ENCODE assay signal across 11 mouse cellular contexts in the genomic region with DNA sequence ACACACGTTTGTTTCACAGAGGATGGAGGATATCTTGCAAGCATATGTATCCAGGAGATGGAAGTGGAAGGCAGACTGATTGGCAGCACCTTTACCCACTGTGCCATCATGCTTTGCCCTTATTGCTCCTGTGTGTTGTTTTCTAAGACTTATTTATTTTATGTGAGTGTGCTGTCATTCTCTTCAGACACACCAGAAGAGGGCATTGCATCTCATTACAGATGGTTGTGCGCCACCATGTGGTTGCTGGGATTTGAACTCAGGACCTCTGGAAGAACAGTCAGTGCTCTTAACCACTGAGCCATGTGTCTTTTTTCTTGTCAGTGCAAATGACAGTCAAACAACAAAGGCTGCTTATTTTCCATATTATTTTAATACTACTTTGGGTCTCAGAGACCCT. TPM values are rescaled to one million over a fixed set of nuclear protein-coding genes. Genes with fewer than 3 reads are reported as not detected.
A peak's percentile ranks its signal among the peaks of the same experiment; 100 is the strongest.
DNase-seq lines count a peak whose midpoint lies in the region; ATAC-seq and TF ChIP-seq lines count a peak whose summit lies in the region.
"Had no signal": no experiment of that assay in that cellular context is flagged by ENCODE, and none has a peak within 500 bp of the region (broad histone marks: within the 10 kb centered on the region; RNA-seq: fewer than 3 reads in every experiment).

No protein-coding gene starts in this region.

- peaks cover 31% of the 10 kb centered on the region for H3K36me3 ChIP-seq in heart, postnatal 0 days (replicated peaks; ENCODE audit: control insufficient read depth, insufficient read depth, low read length)
- peaks cover 22% of the 10 kb centered on the region for H3K36me3 ChIP-seq in midbrain, postnatal 0 days (ENCODE audit: insufficient read depth, low read length)
- H3K36me3 ChIP-seq in midbrain, embryonic 15.5 days (replicated peaks) = peaks cover 16% of the 10 kb centered on the region
- H3K36me3 ChIP-seq in intestine, postnatal 0 days (ENCODE audit: control insufficient read depth, insufficient read depth) = peaks cover 25% of the 10 kb centered on the region
- H3K36me3 ChIP-seq in stomach, postnatal 0 days (ENCODE audit: control insufficient read depth, insufficient read depth, low read length) = peaks cover 15% of the 10 kb centered on the region; the same call in 1 of the 2 replicates

- no peak overlapping the region for H3K27ac ChIP-seq in heart, postnatal 0 days (ENCODE audit: low read depth)
- H3K27ac ChIP-seq in midbrain, postnatal 0 days (ENCODE audit: low read depth, low read length) = no peak overlapping the region
- H3K27ac ChIP-seq in midbrain, embryonic 15.5 days = no peak overlapping the region
- peak overlapping the region; percentile 92 for H3K27ac ChIP-seq in intestine, postnatal 0 days (ENCODE audit: low read depth, low read length)
- H3K27ac ChIP-seq in stomach, postnatal 0 days (replicated peaks) = no peak overlapping the region; the same call in 1 of the 2 replicates

- no peak for TF ChIP-seq EP300 in heart, postnatal 0 days (IDR thresholded peaks at IDR 0.05; ENCODE audit: low read depth)
- no peak for TF ChIP-seq EP300 in stomach, postnatal 0 days (optimal IDR thresholded peaks at IDR 0.05)

- H3K4me3 ChIP-seq in heart, postnatal 0 days (ENCODE audit: low read depth, low read length) = no peak overlapping the region
- no peak overlapping the region for H3K4me3 ChIP-seq in midbrain, postnatal 0 days (ENCODE audit: low read depth, low read length)
- no peak overlapping the region for H3K4me3 ChIP-seq in midbrain, embryonic 15.5 days
- peak overlapping the region; percentile 60; the same call in 1 of the 2 replicates for H3K4me3 ChIP-seq in intestine, postnatal 0 days (ENCODE audit: low read depth, low read length)
- H3K4me3 ChIP-seq in stomach, postnatal 0 days (ENCODE audit: low read depth, low read length) = no peak overlapping the region

- peak; percentile 3; the same call in 1 of the 2 replicates for TF ChIP-seq CTCF in heart, postnatal 0 days (IDR thresholded peaks at IDR 0.05; ENCODE audit: low read depth)
- TF ChIP-seq CTCF in midbrain, postnatal 0 days (IDR thresholded peaks at IDR 0.05) = peak; percentile 42
- TF ChIP-seq CTCF in intestine, postnatal 0 days (IDR thresholded peaks at IDR 0.05; ENCODE audit: low read depth) = peak; percentile 50
- TF ChIP-seq CTCF in stomach, postnatal 0 days (IDR thresholded peaks at IDR 0.05; ENCODE audit: low read depth) = peak; percentile 46

- no peaks in the 10 kb centered on the region for H3K9me3 ChIP-seq in heart, postnatal 0 days (replicated peaks; ENCODE audit: control insufficient read depth, low read length)
- H3K9me3 ChIP-seq in midbrain, postnatal 0 days (ENCODE audit: low read length) = no peaks in the 10 kb centered on the region
- no peaks in the 10 kb centered on the region for H3K9me3 ChIP-seq in midbrain, embryonic 15.5 days
- no peaks in the 10 kb centered on the region for H3K9me3 ChIP-seq in intestine, postnatal 0 days (ENCODE audit: control insufficient read depth)
- H3K9me3 ChIP-seq in stomach, postnatal 0 days (ENCODE audit: control insufficient read depth, low read length) = no peaks in the 10 kb centered on the region

- no peak overlapping the region for H3K4me2 ChIP-seq in heart, postnatal 0 days (ENCODE audit: low read depth, low read length)
- no peak overlapping the region for H3K4me2 ChIP-seq in midbrain, postnatal 0 days (ENCODE audit: low read depth, low read length, poor library complexity, severe bottlenecking)
- H3K4me2 ChIP-seq in midbrain, embryonic 15.5 days = no peak overlapping the region
- H3K4me2 ChIP-seq in intestine, postnatal 0 days (replicated peaks; ENCODE audit: low read depth) = peak overlapping the region; percentile 96
- H3K4me2 ChIP-seq in stomach, postnatal 0 days (replicated peaks; ENCODE audit: low read depth) = no peak overlapping the region

- DNase-seq in heart, postnatal 0 days (ENCODE audit: low spot score) = no peak
- DNase-seq in heart, postnatal 4 days = no peak
- DNase-seq in midbrain, postnatal 0 days (ENCODE audit: low spot score) = no peak
- no peak for DNase-seq in stomach, postnatal 0 days (ENCODE audit: low spot score)
- DNase-seq in layer of hippocampus, adult 11-12 months (ENCODE audit: low spot score) = no peak
- no peak for DNase-seq in embryo, embryonic 9.5 days (ENCODE audit: extremely low spot score)
- DNase-seq: adrenal gland, postnatal 10 days; cerebellum, postnatal 10 days; kidney, adult 11 months had no signal

- peaks cover 3% of the 10 kb centered on the region; the same call in 1 of the 2 replicates for H3K4me1 ChIP-seq in heart, postnatal 0 days (ENCODE audit: control insufficient read depth, insufficient read depth)
- H3K4me1 ChIP-seq in midbrain, postnatal 0 days (ENCODE audit: insufficient read depth, low read length) = peaks cover 7% of the 10 kb centered on the region; the same call in 1 of the 2 replicates
- peaks cover 30% of the 10 kb centered on the region for H3K4me1 ChIP-seq in midbrain, embryonic 15.5 days
- peaks cover 2% of the 10 kb centered on the region; the same call in 1 of the 2 replicates for H3K4me1 ChIP-seq in intestine, postnatal 0 days (replicated peaks; ENCODE audit: control insufficient read depth, insufficient read depth, low read length)
- H3K4me1 ChIP-seq in stomach, postnatal 0 days (replicated peaks; ENCODE audit: control insufficient read depth, insufficient read depth) = peaks cover 3% of the 10 kb centered on the region; the same call in 1 of the 2 replicates

- no peaks in the 10 kb centered on the region for H3K27me3 ChIP-seq in heart, postnatal 0 days (ENCODE audit: control insufficient read depth, insufficient read depth, low read length)
- H3K27me3 ChIP-seq in midbrain, postnatal 0 days (ENCODE audit: insufficient read depth, low read length) = no peaks in the 10 kb centered on the region
- H3K27me3 ChIP-seq in midbrain, embryonic 15.5 days (replicated peaks) = no peaks in the 10 kb centered on the region
- no peaks in the 10 kb centered on the region for H3K27me3 ChIP-seq in intestine, postnatal 0 days (replicated peaks; ENCODE audit: control insufficient read depth, insufficient read depth, low read length)
- H3K27me3 ChIP-seq in stomach, postnatal 0 days (ENCODE audit: control insufficient read depth, insufficient read depth, low read length) = no peaks in the 10 kb centered on the region

- ATAC-seq in heart, postnatal 0 days (ENCODE audit: insufficient read depth, low read depth) = no peak
- no peak for ATAC-seq in midbrain, postnatal 0 days (ENCODE audit: low FRiP score)
- no peak for ATAC-seq in midbrain, embryonic 15.5 days (replicated peaks)
- ATAC-seq in intestine, postnatal 0 days = no peak
- no peak for ATAC-seq in stomach, postnatal 0 days (ENCODE audit: low FRiP score, low TSS enrichment)

- no peak overlapping the region for H3K9ac ChIP-seq in heart, postnatal 0 days (replicated peaks; ENCODE audit: low read depth, low read length)
- no peak overlapping the region for H3K9ac ChIP-seq in midbrain, postnatal 0 days (replicated peaks; ENCODE audit: low read length, poor library complexity, severe bottlenecking)
- no peak overlapping the region for H3K9ac ChIP-seq in midbrain, embryonic 15.5 days
- no peak overlapping the region for H3K9ac ChIP-seq in intestine, postnatal 0 days (ENCODE audit: low read depth, low read length)
- no peak overlapping the region for H3K9ac ChIP-seq in stomach, postnatal 0 days (ENCODE audit: low read length)

- WGBS in heart, postnatal 0 days = 83% methylated on average over 2 of the region's 2 CpGs
- 88% methylated on average over 2 of the region's 2 CpGs for WGBS in midbrain, postnatal 0 days
- WGBS in midbrain, embryonic 15.5 days = 92% methylated on average over 2 of the region's 2 CpGs
- WGBS in intestine, postnatal 0 days = 78% methylated on average over 2 of the region's 2 CpGs
- 69% methylated on average over 2 of the region's 2 CpGs for WGBS in stomach, postnatal 0 days

RNA-seq across cellular contexts. Expression of a gene that starts 2.7 kb away (rescaled TPM):
- 3.5 and 10.8 TPM in 2 replicates for total RNA-seq in heart, postnatal 0 days (2014; rRNA removed; ENCODE audit: low replicate concordance)
- 1.4 TPM in 2 replicates for polyA plus RNA-seq in heart, postnatal 0 days (2015; fragmentation: Nextera tagmentation; extraction: Ambion mirVana)
- total RNA-seq in heart, postnatal 4 days (2021) = 1 to 10 TPM; 7.3 to 9.7 TPM
- total RNA-seq in midbrain, postnatal 0 days (2014; rRNA removed) = 24.3 and 24.4 TPM in 2 replicates
- polyA plus RNA-seq in midbrain, postnatal 0 days (2015; fragmentation: Nextera tagmentation; extraction: Ambion mirVana) = 3.7 and 3.9 TPM in 2 replicates
- 9.0 and 9.5 TPM in 2 replicates for polyA plus RNA-seq in midbrain, embryonic 15.5 days (2015; fragmentation: Nextera tagmentation; extraction: Ambion mirVana)
- polyA plus RNA-seq in intestine, postnatal 0 days (2015; fragmentation: Nextera tagmentation; extraction: Ambion mirVana) = 2.6 and 2.9 TPM in 2 replicates
- 1.9 and 2.1 TPM in 2 replicates for polyA plus RNA-seq in stomach, postnatal 0 days (2015; fragmentation: Nextera tagmentation; extraction: Ambion mirVana)

RNA-seq across cellular contexts. Expression of a gene that starts 16.4 kb away (rescaled TPM):
- total RNA-seq in heart, postnatal 0 days (2014; rRNA removed; ENCODE audit: low replicate concordance) = 2.3 TPM in 1 of 2 replicates, not detected in the other
- polyA plus RNA-seq in heart, postnatal 0 days (2015; fragmentation: Nextera tagmentation; extraction: Ambion mirVana) = 1.4 and 1.7 TPM in 2 replicates
- 1 to 10 TPM; 3.9 to 4.4 TPM for total RNA-seq in heart, postnatal 4 days (2021)
- 3.2 and 8.0 TPM in 2 replicates for total RNA-seq in midbrain, postnatal 0 days (2014; rRNA removed)
- polyA plus RNA-seq in midbrain, postnatal 0 days (2015; fragmentation: Nextera tagmentation; extraction: Ambion mirVana) = 0.96 and 1.1 TPM in 2 replicates
- 2.0 and 2.9 TPM in 2 replicates for polyA plus RNA-seq in midbrain, embryonic 15.5 days (2015; fragmentation: Nextera tagmentation; extraction: Ambion mirVana)
- polyA plus RNA-seq in intestine, postnatal 0 days (2015; fragmentation: Nextera tagmentation; extraction: Ambion mirVana) = 0.47 and 1.2 TPM in 2 replicates
- polyA plus RNA-seq in stomach, postnatal 0 days (2015; fragmentation: Nextera tagmentation; extraction: Ambion mirVana) = 1.1 and 1.5 TPM in 2 replicates

RNA-seq across cellular contexts. Expression of a gene that starts 16.4 kb away (rescaled TPM):
- total RNA-seq in heart, postnatal 0 days (2014; rRNA removed; ENCODE audit: low replicate concordance) = 26.5 and 30.1 TPM in 2 replicates
- polyA plus RNA-seq in heart, postnatal 0 days (2015; fragmentation: Nextera tagmentation; extraction: Ambion mirVana) = 21.8 and 26.3 TPM in 2 replicates
- 10 to 100 TPM; 20.3 to 20.7 TPM for total RNA-seq in heart, postnatal 4 days (2021)
- 33.8 and 44.7 TPM in 2 replicates for total RNA-seq in midbrain, postnatal 0 days (2014; rRNA removed)
- polyA plus RNA-seq in midbrain, postnatal 0 days (2015; fragmentation: Nextera tagmentation; extraction: Ambion mirVana) = 32.4 TPM in 2 replicates
- 49.6 and 50.4 TPM in 2 replicates for polyA plus RNA-seq in midbrain, embryonic 15.5 days (2015; fragmentation: Nextera tagmentation; extraction: Ambion mirVana)
- 22.8 and 22.9 TPM in 2 replicates for polyA plus RNA-seq in intestine, postnatal 0 days (2015; fragmentation: Nextera tagmentation; extraction: Ambion mirVana)
- polyA plus RNA-seq in stomach, postnatal 0 days (2015; fragmentation: Nextera tagmentation; extraction: Ambion mirVana) = 23.8 and 25.1 TPM in 2 replicates

RNA-seq across cellular contexts. Expression of a gene that starts 16.5 kb away (rescaled TPM):
- total RNA-seq in heart, postnatal 0 days (2014; rRNA removed; ENCODE audit: low replicate concordance) = 14.3 and 17.4 TPM in 2 replicates
- 15.8 and 19.9 TPM in 2 replicates for polyA plus RNA-seq in heart, postnatal 0 days (2015; fragmentation: Nextera tagmentation; extraction: Ambion mirVana)
- total RNA-seq in heart, postnatal 4 days (2021) = 10 to 100 TPM; 21.7 to 22.2 TPM
- 25.8 and 26.0 TPM in 2 replicates for total RNA-seq in midbrain, postnatal 0 days (2014; rRNA removed)
- polyA plus RNA-seq in midbrain, postnatal 0 days (2015; fragmentation: Nextera tagmentation; extraction: Ambion mirVana) = 31.9 and 33.1 TPM in 2 replicates
- 39.7 TPM in 2 replicates for polyA plus RNA-seq in midbrain, embryonic 15.5 days (2015; fragmentation: Nextera tagmentation; extraction: Ambion mirVana)
- 7.7 and 8.2 TPM in 2 replicates for polyA plus RNA-seq in intestine, postnatal 0 days (2015; fragmentation: Nextera tagmentation; extraction: Ambion mirVana)
- polyA plus RNA-seq in stomach, postnatal 0 days (2015; fragmentation: Nextera tagmentation; extraction: Ambion mirVana) = 13.4 and 13.6 TPM in 2 replicates
